Mouse (Mus musculus): ENCODE data around the gene Ndufaf2.

Gene Ndufaf2

GRCm38 (mm10) chr13:108158465-108159240 is at the start of gene Ndufaf2, which contains the start of gene Ercc8:
Ndufaf2 (minus strand) TSS chr13:108158623.
Ercc8 (plus strand) TSS chr13:108158731.
- peak; percentile 93 to 96 for DNase-seq

- no peak for DNase-seq
Measured at GRCm38 (mm10) chr13:108208090-108208489, 49.7 kb upstream of the Ndufaf2 start.

- DNase-seq, result no peak
Measured at GRCm38 (mm10) chr13:108207447-108207846, 49.0 kb upstream of the Ndufaf2 start.

GRCm38 (mm10) chr13:108204857-108205256 is 46.4 kb upstream of the Ndufaf2 start:
- no peak for DNase-seq

GRCm38 (mm10) chr13:108195474-108195873 is 37.1 kb upstream of the Ndufaf2 start:
- no peak for DNase-seq

- peak; percentile 36 to 44 for DNase-seq
Measured at GRCm38 (mm10) chr13:108191074-108191720, 32.8 kb upstream of the Ndufaf2 start.

GRCm38 (mm10) chr13:108187994-108188393 is 29.6 kb upstream of the Ndufaf2 start:
- no peak for DNase-seq

GRCm38 (mm10) chr13:108185530-108185929 is 27.1 kb upstream of the Ndufaf2 start:
- DNase-seq, result no peak

GRCm38 (mm10) chr13:108184743-108185255 is 26.4 kb upstream of the Ndufaf2 start:
- no peak for DNase-seq

- no peak for DNase-seq
Measured at GRCm38 (mm10) chr13:108180821-108181220, 22.4 kb upstream of the Ndufaf2 start.

- no peak for DNase-seq
Measured at GRCm38 (mm10) chr13:108179618-108180017, 21.2 kb upstream of the Ndufaf2 start.

GRCm38 (mm10) chr13:108170511-108170910 is 12.1 kb upstream of the Ndufaf2 start:
- no peak for DNase-seq

GRCm38 (mm10) chr13:108170002-108170401 is 11.6 kb upstream of the Ndufaf2 start:
- DNase-seq, result no peak

GRCm38 (mm10) chr13:108164621-108165020 is 6.2 kb upstream of the Ndufaf2 start:
- no peak for DNase-seq

- DNase-seq, result no peak
Measured at GRCm38 (mm10) chr13:108163912-108164311, 5.5 kb upstream of the Ndufaf2 start.

- DNase-seq, result no peak
Measured at GRCm38 (mm10) chr13:108159963-108160362, 1.5 kb upstream of the Ndufaf2 start.

GRCm38 (mm10) chr13:108159241-108159575 is 785 bp upstream of the Ndufaf2 start:
- no peak for DNase-seq

- DNase-seq, result no peak
Measured at GRCm38 (mm10) chr13:108157732-108158464, 525 bp downstream of the Ndufaf2 start.

GRCm38 (mm10) chr13:108157156-108157555 is 1.3 kb downstream of the Ndufaf2 start:
- no peak for DNase-seq

GRCm38 (mm10) chr13:108152650-108153372 is 5.6 kb downstream of the Ndufaf2 start:
- DNase-seq, result peak in 1 of 2 experiments; percentile 19

- no peak for DNase-seq
Measured at GRCm38 (mm10) chr13:108151782-108152181, 6.6 kb downstream of the Ndufaf2 start.

GRCm38 (mm10) chr13:108144086-108144485 is 14.3 kb downstream of the Ndufaf2 start:
- DNase-seq, result no peak

All from thymus, postnatal 36 days (tissue).